Mouse (Mus musculus) liver, embryonic 14.5 days (tissue): ENCODE data around the gene Intu. TPM values are rescaled to one million over a fixed set of nuclear protein-coding genes. Genes with fewer than 3 reads are reported as not detected.

Experiments
- ATAC-seq: fragments of 200-750 bp; cut with Nextera tagmentation; 2 replicates; pipeline ENCODE4 v1.8.0; 2017; ENCODE audit warnings: moderate number of reproducible peaks, mild to moderate bottlenecking, moderate library complexity; ENCODE audit not compliant: insufficient read depth
- DNase-seq, 3 experiments: peaks; one replicate each; pipeline ENCODE4 v3.0.0-alpha.2; 2012 to 2013; ENCODE audit warnings: low read depth in 3 of 3, low spot score in 3 of 3
- H3K27ac ChIP-seq: fragments of 300-500 bp; sonication (generic); 2 replicates; pipeline ENCODE4 v1.5.1; 2014; ENCODE audit warnings: moderate library complexity, mild to moderate bottlenecking, control low read depth, inconsistent platforms
- H3K27me3 ChIP-seq: fragments of 300-500 bp; sonication (generic); 2 replicates; pipeline ENCODE4 v1.6.1; 2014; ENCODE audit warnings: mild to moderate bottlenecking, low read length, moderate library complexity; ENCODE audit not compliant: control insufficient read depth, insufficient read depth
- H3K36me3 ChIP-seq: fragments of 300-500 bp; sonication (generic); replicated peaks from 2 replicates; pipeline ENCODE4 v1.6.1; 2014; ENCODE audit warnings: low read depth; ENCODE audit not compliant: control insufficient read depth, insufficient read depth
- H3K4me1 ChIP-seq, 2 experiments: fragments of 200-500 bp in 1 of 2; fragments of 300-500 bp in 1 of 2; sonication (generic) in 1 of 2; replicated peaks; 2 replicates each; pipeline ENCODE4 v1.6.1; 2012 to 2014; ENCODE audit warnings: antibody characterized with exemption in 1 of 2, inconsistent platforms in 1 of 2, low read length in 1 of 2; ENCODE audit not compliant: control insufficient read depth in 2 of 2, insufficient read depth in 2 of 2
- H3K4me2 ChIP-seq: fragments of 300-500 bp; sonication (generic); 2 replicates; pipeline ENCODE4 v1.6.1; 2014; ENCODE audit warnings: low read depth, mild to moderate bottlenecking, control low read depth, moderate library complexity
- H3K4me3 ChIP-seq, 2 experiments: fragments of 200-500 bp in 1 of 2; fragments of 300-500 bp in 1 of 2; sonication (generic) in 1 of 2; 2 replicates each; pipeline ENCODE4 v1.5.1; 2012 to 2014; ENCODE audit warnings: low read depth in 2 of 2, low read length in 2 of 2, mild to moderate bottlenecking in 2 of 2, control low read depth in 1 of 2, inconsistent platforms in 1 of 2, moderate library complexity in 1 of 2; ENCODE audit not compliant: insufficient read depth in 1 of 2
- H3K9ac ChIP-seq: fragments of 300-500 bp; sonication (generic); replicated peaks from 2 replicates; pipeline ENCODE4 v1.6.1; 2014; ENCODE audit warnings: mild to moderate bottlenecking, control low read depth, moderate library complexity
- H3K9me3 ChIP-seq: fragments of 300-500 bp; sonication (generic); 2 replicates; pipeline ENCODE4 v1.6.1; 2016; ENCODE audit warnings: low read length, mixed read lengths; ENCODE audit not compliant: control insufficient read depth
- CTCF ChIP-seq: IDR thresholded peaks from 2 replicates; pipeline ENCODE4 v1.5.1; 2016; ENCODE audit warnings: antibody characterized with exemption, low read depth, control low read depth
- EP300 ChIP-seq: IDR thresholded peaks from 2 replicates; pipeline ENCODE4 v1.6.1; 2016; ENCODE audit warnings: antibody characterized with exemption, low read depth
- WGBS: fragments of 180-500 bp; shearing (Covaris S2); extraction: QIAGEN DNeasy Blood & Tissue Kit; methylation state at CpG from one replicate; pipeline ENCODE4 v1.1.7; 2014; ENCODE audit not compliant: insufficient replicate concordance; 5-methylcytosine and 5-hydroxymethylcytosine counted together
- polyA plus RNA-seq, 2 experiments: library from polyadenylated mRNA; depleted of rRNA in 1 of 2; stranded (reverse) in 1 of 2; unstranded in 1 of 2; fragments of >200 nt; fragmentation: Nextera tagmentation in 1 of 2; extraction: Ambion mirVana in 1 of 2; gene quantifications; 2 replicates each; pipeline versions ENCODE4 v1.2.1 to v1.2.3; 2012 to 2014

Intu gene
- polyA plus RNA-seq, 2 experiments, result 0.52 to 0.80 TPM

DNA sequence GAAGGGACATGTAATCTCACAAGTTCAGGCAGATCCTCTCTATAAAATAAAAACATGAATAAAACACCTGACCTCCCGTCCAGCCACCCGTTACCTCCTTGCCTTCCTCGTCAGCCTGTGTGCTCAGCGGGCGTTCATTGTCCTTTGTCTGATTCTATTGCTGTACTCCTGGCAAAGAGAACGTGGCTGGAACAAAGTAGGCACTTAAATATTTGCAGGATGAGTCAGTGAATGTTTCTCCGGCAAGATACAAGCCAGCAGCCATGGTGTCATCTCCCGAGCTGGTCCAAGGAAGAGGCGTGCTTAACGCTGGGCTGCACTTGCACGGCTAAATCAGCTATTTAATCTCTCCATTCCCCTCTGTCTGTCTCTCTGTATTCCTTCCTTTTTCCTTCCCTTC is 151.3 kb downstream of the Intu start:
- no peak for DNase-seq
- H3K4me1 ChIP-seq, result peaks cover 0 to 3% of the 10 kb centered on the region in 2 experiments; a peak in 1 of 4 replicates
- no peaks in the 10 kb centered on the region for H3K9me3 ChIP-seq
- H3K36me3 ChIP-seq, result no peaks in the 10 kb centered on the region
- no peak for ATAC-seq
- WGBS, result 62% methylated on average over 11 of the region's 11 CpGs
- H3K4me2 ChIP-seq, result no peak overlapping the region
- no peaks in the 10 kb centered on the region for H3K27me3 ChIP-seq
- H3K27ac ChIP-seq, result no peak overlapping the region
- TF ChIP-seq CTCF (no peak), EP300 (no peak)
- no peak overlapping the region for H3K9ac ChIP-seq
- no peak overlapping the region for H3K4me3 ChIP-seq

- Histone ChIP-seq H3K4me3 (no peak overlapping the region), H3K4me1 (peaks cover 0 to 3% of the 10 kb centered on the region in 2 experiments; a peak in 1 of 4 replicates), H3K27ac (no peak overlapping the region), H3K36me3 (no peaks in the 10 kb centered on the region), H3K27me3 (no peaks in the 10 kb centered on the region), H3K4me2 (no peak overlapping the region), H3K9ac (no peak overlapping the region), H3K9me3 (no peaks in the 10 kb centered on the region)
- no peak for TF ChIP-seq EP300
- no peak for TF ChIP-seq CTCF
- 77% methylated on average over 17 of the region's 18 CpGs for WGBS
- DNase-seq, result no peak
- ATAC-seq, result no peak
Measured at GRCm38 (mm10) chr3:40683171-40683570, 152.1 kb downstream of the Intu start.

GRCm38 (mm10) chr3:40685855-40686515 is 154.9 kb downstream of the Intu start:
- Histone ChIP-seq H3K4me2 (no peak overlapping the region), H3K9ac (no peak overlapping the region), H3K4me1 (peaks cover 0 to 3% of the 10 kb centered on the region in 2 experiments; a peak in 1 of 4 replicates), H3K4me3 (no peak overlapping the region), H3K9me3 (no peaks in the 10 kb centered on the region), H3K27ac (no peak overlapping the region), H3K36me3 (no peaks in the 10 kb centered on the region), H3K27me3 (no peaks in the 10 kb centered on the region)
- no peak for DNase-seq
- no peak for ATAC-seq
- WGBS, result 70% methylated on average over 3 of the region's 3 CpGs
- TF ChIP-seq CTCF (no peak), EP300 (no peak)

- ATAC-seq (no peak), DNase-seq (no peak)
- 63% methylated on average over 9 of the region's 9 CpGs for WGBS
- no peak overlapping the region for H3K4me3 ChIP-seq
- no peaks in the 10 kb centered on the region for H3K9me3 ChIP-seq
- TF ChIP-seq EP300 (no peak), CTCF (no peak)
- no peaks in the 10 kb centered on the region for H3K27me3 ChIP-seq
- H3K27ac ChIP-seq, result no peak overlapping the region
- H3K9ac ChIP-seq, result no peak overlapping the region
- peaks cover 0 to 3% of the 10 kb centered on the region in 2 experiments; a peak in 1 of 4 replicates for H3K4me1 ChIP-seq
- H3K36me3 ChIP-seq, result no peaks in the 10 kb centered on the region
- H3K4me2 ChIP-seq, result no peak overlapping the region
Measured at GRCm38 (mm10) chr3:40686836-40687235, 155.8 kb downstream of the Intu start.

GRCm38 (mm10) chr3:40687588-40687987 is 156.5 kb downstream of the Intu start:
- Histone ChIP-seq H3K27ac (no peak overlapping the region), H3K4me3 (no peak overlapping the region), H3K27me3 (no peaks in the 10 kb centered on the region), H3K9ac (no peak overlapping the region), H3K36me3 (no peaks in the 10 kb centered on the region), H3K4me1 (peaks cover 0 to under 1% of the 10 kb centered on the region in 2 experiments; a peak in 1 of 4 replicates), H3K4me2 (no peak overlapping the region), H3K9me3 (no peaks in the 10 kb centered on the region)
- ATAC-seq (no peak), DNase-seq (no peak)
- WGBS, result 74% methylated on average over 3 of the region's 3 CpGs
- TF ChIP-seq EP300 (no peak), CTCF (no peak)
